Mouse (Mus musculus): ENCODE results near the gene Mtfp1.

DNA sequence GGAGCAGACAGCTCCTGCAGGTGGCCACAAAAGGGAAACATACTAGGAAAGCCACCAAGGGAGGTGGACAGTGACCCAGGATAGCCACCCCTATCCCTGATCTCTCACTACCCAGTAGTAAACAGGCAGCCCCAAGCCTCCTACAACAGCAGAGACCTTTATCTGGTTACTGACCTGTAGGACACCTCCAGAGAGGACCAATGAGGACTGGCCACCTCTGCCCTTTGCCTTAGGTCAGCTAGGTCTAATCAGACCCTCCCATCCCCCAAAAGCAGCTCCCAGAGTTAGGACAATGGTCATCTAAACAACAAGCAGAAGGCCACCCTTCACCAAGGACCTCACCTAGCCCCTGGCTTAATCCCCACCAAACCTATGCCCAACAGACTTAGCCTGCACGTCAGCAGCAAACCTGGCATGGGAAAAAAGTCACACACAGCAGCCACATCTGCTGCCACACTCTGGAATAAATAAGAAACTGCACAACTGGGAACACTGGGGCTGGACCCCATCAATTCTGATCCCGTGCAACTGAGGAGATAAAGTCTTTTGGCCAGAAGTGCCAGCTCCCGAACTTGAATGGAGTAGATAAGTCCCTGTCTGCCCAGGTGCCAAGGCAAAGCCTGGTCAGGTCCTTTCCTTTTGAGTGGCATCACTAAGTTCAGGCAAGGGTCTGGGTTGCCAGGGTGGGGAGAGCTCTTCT, 22.3 kb upstream of the Mtfp1 start:
- TF ChIP-seq CTCF (IDR thresholded peaks at IDR 0.05; ENCODE audit: borderline replicate concordance, insufficient read depth, low read length) (no peak), POLR2A (IDR thresholded peaks at IDR 0.05; ENCODE audit: low read depth, low read length) (no peak)
